Mouse (Mus musculus) cerebellum, adult 8-10 months (tissue): ENCODE measurements at regions not wholly inside any gene's neighbourhood (a gene's known extent, or its start where the extent isn't known, plus 50 kb on each side); places are given as distances from the start of the nearest gene placed in this dataset.

Experiments used
- DNase-seq: peaks from one replicate; pipeline ENCODE4 v3.0.0; 2022

GRCm38 (mm10) chr15:93958086-93958485, 362.4 kb upstream of the Prickle1 start:
- DNase-seq = no peak

- DNase-seq = no peak
Measured at GRCm38 (mm10) chr15:93956801-93957200, 361.1 kb upstream of the Prickle1 start.

- no peak for DNase-seq
Measured at GRCm38 (mm10) chr15:93953548-93953947, 357.9 kb upstream of the Prickle1 start.

- no peak for DNase-seq
Measured at GRCm38 (mm10) chr15:93950441-93950840, 354.8 kb upstream of the Prickle1 start.

GRCm38 (mm10) chr15:93948902-93949301, 353.2 kb upstream of the Prickle1 start:
- no peak for DNase-seq

- no peak for DNase-seq
Measured at GRCm38 (mm10) chr15:93943545-93943944, 347.9 kb upstream of the Prickle1 start.

- no peak for DNase-seq
Measured at GRCm38 (mm10) chr15:93932971-93933496, 337.3 kb upstream of the Prickle1 start.

DNA sequence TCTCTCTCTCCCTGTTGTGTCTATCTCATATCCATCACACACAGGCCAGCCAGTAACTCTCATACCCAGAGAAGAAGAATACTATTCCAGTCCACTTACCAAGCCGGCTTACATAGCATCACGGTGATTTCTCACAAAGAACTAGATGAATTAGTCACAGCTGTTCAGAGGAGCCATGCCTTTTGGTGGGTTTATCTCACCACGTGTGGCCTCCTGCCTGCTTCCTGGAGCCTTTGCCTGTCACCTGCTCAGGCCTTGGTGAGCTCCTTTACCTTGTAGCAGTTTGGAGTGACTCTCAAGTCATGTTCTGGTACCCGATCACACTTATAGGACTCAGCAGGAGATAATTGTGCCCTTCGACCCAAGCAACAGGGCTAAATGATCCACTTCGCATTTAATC, 331.2 kb upstream of the Prickle1 start:
- DNase-seq = no peak

- DNase-seq = no peak
Measured at GRCm38 (mm10) chr15:93926262-93926661, 330.6 kb upstream of the Prickle1 start.

DNA sequence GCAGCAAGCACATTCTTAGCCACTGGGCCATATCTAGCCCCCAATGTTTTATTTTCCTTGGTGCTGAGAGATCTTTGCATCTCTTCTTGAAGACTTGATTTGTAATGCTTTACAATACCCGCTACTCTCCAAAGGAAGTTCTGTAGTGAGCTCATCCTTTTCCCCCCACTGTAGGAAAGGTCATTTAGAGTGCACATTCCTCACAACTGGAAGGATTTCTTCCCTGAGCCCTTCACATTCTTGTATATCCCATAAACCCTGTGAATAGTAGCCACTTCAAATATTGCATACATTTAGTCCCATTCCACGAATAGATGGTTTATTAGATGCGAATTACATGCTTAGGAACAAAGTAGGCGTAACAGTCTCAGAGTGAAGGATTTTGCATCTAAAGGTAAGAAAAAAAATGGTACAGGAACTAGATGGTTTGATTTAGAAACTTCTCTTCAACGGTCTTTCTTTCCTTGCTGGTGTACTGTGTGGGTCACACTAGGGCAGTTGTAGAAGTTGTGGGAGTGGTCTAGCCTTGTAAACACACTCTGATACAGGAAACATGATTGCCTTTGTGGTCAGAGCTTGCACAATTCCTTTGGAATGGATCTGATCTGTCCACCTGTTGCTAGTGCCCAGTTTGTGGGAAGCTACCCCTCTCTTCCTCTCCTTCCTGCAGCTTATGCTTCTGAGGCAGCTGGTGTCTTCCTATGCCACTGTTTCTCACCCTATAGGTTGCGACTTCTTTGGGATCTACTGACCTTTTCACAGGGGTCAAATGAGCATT, 326.0 kb upstream of the Prickle1 start:
- no peak for DNase-seq

DNA sequence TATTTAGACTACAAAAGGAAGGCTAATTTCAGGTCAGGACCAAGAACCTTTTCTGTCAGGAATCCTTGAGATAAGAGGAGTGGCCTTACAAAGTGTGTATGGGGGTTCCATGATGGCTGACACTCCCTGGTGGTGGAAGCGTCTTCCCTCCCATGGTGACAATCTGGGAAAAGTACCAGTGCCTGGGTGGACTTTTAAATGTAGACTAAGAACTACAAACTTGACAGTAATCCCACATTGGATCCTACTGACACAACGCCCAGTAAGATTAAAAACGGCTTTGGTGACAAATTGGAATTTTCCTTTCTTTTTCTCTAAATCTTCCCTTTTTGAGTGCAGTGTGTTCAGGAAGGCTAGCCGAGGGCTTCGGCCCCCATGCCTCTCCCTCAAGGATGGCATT, 325.3 kb upstream of the Prickle1 start:
- no peak for DNase-seq

DNA sequence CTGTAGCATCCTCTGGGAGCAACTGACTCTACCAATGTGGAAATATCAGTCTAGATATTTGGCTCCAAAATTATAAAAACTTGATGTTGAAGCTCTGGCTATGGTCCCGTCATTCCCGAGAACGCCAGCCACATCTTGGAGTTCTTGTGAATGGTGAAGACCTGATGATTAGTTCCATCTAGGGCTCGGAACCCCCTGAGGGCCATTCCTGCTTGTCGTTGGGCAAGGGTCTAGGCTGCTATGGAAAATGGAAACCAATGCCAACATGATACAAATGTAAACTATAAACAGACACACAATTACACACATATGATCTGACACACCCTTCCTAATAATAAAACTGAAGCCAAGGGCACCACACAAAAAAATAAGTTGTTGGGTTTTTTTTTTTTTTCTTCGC, 323.9 kb upstream of the Prickle1 start:
- no peak for DNase-seq

GRCm38 (mm10) chr15:93916856-93917255, 321.2 kb upstream of the Prickle1 start:
- no peak for DNase-seq

- DNase-seq = no peak
Measured at GRCm38 (mm10) chr15:93913462-93913861, 317.8 kb upstream of the Prickle1 start.

- no peak for DNase-seq
Measured at GRCm38 (mm10) chr15:93913041-93913440, 317.4 kb upstream of the Prickle1 start.

DNA sequence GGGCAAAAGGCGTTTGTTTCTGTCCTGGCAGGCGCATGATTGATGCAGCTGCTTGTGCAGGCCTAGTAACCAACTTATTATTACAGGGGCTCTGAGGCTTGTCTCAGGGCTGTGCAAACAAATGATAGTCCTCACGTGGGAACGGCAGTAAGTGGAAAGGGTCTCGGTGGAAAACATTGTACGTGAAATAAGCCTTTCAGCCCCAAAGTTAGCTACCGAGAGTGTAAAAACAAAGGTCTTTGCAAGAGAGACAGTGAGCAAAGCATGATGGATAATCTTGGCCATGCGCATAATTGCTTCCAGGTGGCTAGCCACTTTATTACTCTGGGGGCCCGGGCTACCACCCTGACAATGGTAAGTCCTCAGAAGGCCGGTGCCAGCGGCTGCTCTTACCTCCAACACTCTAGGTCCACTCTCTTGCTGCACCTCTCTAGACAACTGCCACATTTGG, 315.3 kb upstream of the Prickle1 start:
- no peak for DNase-seq

GRCm38 (mm10) chr15:93910158-93910557, 314.5 kb upstream of the Prickle1 start:
- DNase-seq = no peak

GRCm38 (mm10) chr15:93903671-93904603, 308.2 kb upstream of the Prickle1 start:
- no peak for DNase-seq

- DNase-seq = no peak
Measured at GRCm38 (mm10) chr15:93882826-93883225, 287.1 kb upstream of the Prickle1 start.

GRCm38 (mm10) chr15:93881276-93881675, 285.6 kb upstream of the Prickle1 start:
- no peak for DNase-seq

- DNase-seq = no peak
Measured at GRCm38 (mm10) chr15:93880302-93880701, 284.6 kb upstream of the Prickle1 start.

- no peak for DNase-seq
Measured at GRCm38 (mm10) chr15:93879006-93879405, 283.3 kb upstream of the Prickle1 start.

DNA sequence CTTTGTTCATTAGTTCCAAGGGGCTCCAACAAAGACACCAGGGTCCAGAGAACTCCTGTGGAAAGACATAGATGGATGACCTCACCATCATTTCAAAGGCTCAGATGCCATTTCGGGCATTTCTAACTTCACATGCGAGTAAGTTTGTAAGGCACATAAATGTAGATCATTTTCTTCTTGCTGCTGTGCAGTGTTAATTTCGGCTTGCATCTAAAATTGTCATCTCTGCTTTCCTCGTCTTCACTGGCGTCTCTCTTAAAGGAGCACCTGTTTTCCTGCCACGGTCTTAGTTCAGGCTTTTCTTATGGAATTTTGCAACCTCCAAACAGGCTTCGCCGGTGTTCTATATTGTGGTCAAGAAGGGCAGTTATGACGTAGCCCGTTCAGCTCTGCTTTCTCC, 280.6 kb upstream of the Prickle1 start:
- no peak for DNase-seq

- DNase-seq = no peak
Measured at GRCm38 (mm10) chr15:93875685-93876084, 280.0 kb upstream of the Prickle1 start.
